Mouse (Mus musculus): Measurements from ENCODE around the gene Cldn13.

DNA sequence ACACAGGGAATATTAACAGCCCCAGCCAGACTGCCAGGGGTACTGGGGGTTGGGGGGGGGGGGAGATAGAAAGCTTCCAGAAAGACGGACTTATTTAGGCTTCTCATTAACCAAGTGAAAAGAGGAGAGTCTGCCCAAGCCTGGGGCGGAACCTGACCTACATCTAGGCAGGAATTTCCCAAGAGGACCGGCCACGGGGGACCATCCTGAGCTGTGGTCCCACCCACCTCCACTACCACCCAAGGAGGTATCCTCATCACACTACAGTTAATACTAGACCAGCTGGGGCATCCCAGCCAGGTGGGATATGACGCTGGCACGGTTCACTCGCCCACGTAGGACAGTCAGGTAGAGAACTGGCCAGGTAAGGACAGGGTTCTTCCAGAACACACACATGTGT is 42.3 kb downstream of the Cldn13 start:
- no peak for TF ChIP-seq CTCF (IDR thresholded peaks at IDR 0.05; ENCODE audit: control insufficient read depth, insufficient read depth, insufficient read length)
- no peak for TF ChIP-seq USF1 (IDR thresholded peaks at IDR 0.05; ENCODE audit: low read depth)
- no peak for TF ChIP-seq MYOD1 (IDR thresholded peaks at IDR 0.05; ENCODE audit: control insufficient read depth, insufficient read length, low read depth)
